Mouse (Mus musculus) frontal cortex, postnatal 10 days (tissue): ENCODE data around the gene Agap1.
A peak's percentile ranks its signal among the peaks of the same experiment; 100 is the strongest.
"Not testable (repeated sequence)": the region's sequence is repeated elsewhere in the genome, so short reads cannot be mapped to it uniquely, and the experiment has no call there.

Source experiments
- DNase-seq, 2 experiments: peaks; one replicate each; pipeline ENCODE4 v3.0.0; 2022; ENCODE audit warnings: low spot score in 2 of 2, mixed read lengths in 1 of 2

Gene Agap1

GRCm38 (mm10) chr1:89501346-89501745, 46.7 kb downstream of the Agap1 start:
- DNase-seq = no peak

GRCm38 (mm10) chr1:89501891-89502290, 47.3 kb downstream of the Agap1 start:
- not testable (repeated sequence) for DNase-seq

GRCm38 (mm10) chr1:89509196-89509595, 54.6 kb downstream of the Agap1 start:
- no peak for DNase-seq

- DNase-seq = no peak
Observed at GRCm38 (mm10) chr1:89509763-89510340, 55.2 kb downstream of the Agap1 start.

GRCm38 (mm10) chr1:89510731-89511130, 56.1 kb downstream of the Agap1 start:
- no peak for DNase-seq

- no peak for DNase-seq
Observed at GRCm38 (mm10) chr1:89513616-89514283, 59.1 kb downstream of the Agap1 start.

- no peak for DNase-seq
Observed at GRCm38 (mm10) chr1:89515808-89516560, 61.4 kb downstream of the Agap1 start.

- no peak for DNase-seq
Observed at GRCm38 (mm10) chr1:89517817-89518216, 63.2 kb downstream of the Agap1 start.

- DNase-seq = no peak
Observed at GRCm38 (mm10) chr1:89519914-89520643, 65.5 kb downstream of the Agap1 start.

GRCm38 (mm10) chr1:89521406-89521805, 66.8 kb downstream of the Agap1 start:
- DNase-seq = no peak

- no peak for DNase-seq
Observed at GRCm38 (mm10) chr1:89521935-89522535, 67.4 kb downstream of the Agap1 start.

GRCm38 (mm10) chr1:89524369-89524768, 69.8 kb downstream of the Agap1 start:
- peak; percentile 74 to 87 for DNase-seq

GRCm38 (mm10) chr1:89524998-89525397, 70.4 kb downstream of the Agap1 start:
- DNase-seq = no peak

GRCm38 (mm10) chr1:89525825-89526224, 71.2 kb downstream of the Agap1 start:
- DNase-seq = peak in 1 of 2 experiments; percentile 37

- DNase-seq = no peak
Observed at GRCm38 (mm10) chr1:89528671-89529276, 74.2 kb downstream of the Agap1 start.

- no peak for DNase-seq
Observed at GRCm38 (mm10) chr1:89533702-89534101, 79.1 kb downstream of the Agap1 start.

GRCm38 (mm10) chr1:89535206-89535605, 80.6 kb downstream of the Agap1 start:
- DNase-seq = no peak

- DNase-seq = no peak
Observed at GRCm38 (mm10) chr1:89538163-89538946, 83.7 kb downstream of the Agap1 start.

- DNase-seq = no peak
Observed at GRCm38 (mm10) chr1:89539127-89539526, 84.5 kb downstream of the Agap1 start.

GRCm38 (mm10) chr1:89541151-89541550, 86.5 kb downstream of the Agap1 start:
- no peak for DNase-seq
